Mouse (Mus musculus): ENCODE data around the gene Scel. TPM values are rescaled to one million over a fixed set of nuclear protein-coding genes. Genes with fewer than 3 reads are reported as not detected.
"Not testable (repeated sequence)": the region's sequence is repeated elsewhere in the genome, so short reads cannot be mapped to it uniquely, and the experiment has no call there.

Scel gene
- 0.09 and 0.26 TPM in 2 replicates for polyA plus RNA-seq (2016; fragmentation: Nextera tagmentation; extraction: Ambion mirVana)

- no peak within 1 kb of the TSS for H3K4me3 ChIP-seq
- H3K36me3 ChIP-seq, result no peaks in the 10 kb centered on the region
- ATAC-seq (ENCODE audit: low FRiP score, low read depth), result no peak; the same call in 1 of the 2 replicates
- H3K9ac ChIP-seq (replicated peaks), result no peak within 1 kb of the TSS
- peak within 1 kb of the TSS; percentile 31 for H3K4me2 ChIP-seq (replicated peaks)
- no peak within 1 kb of the TSS for H3K27ac ChIP-seq (replicated peaks)
- no peaks in the 10 kb centered on the region for H3K27me3 ChIP-seq
- no peaks in the 10 kb centered on the region for H3K9me3 ChIP-seq
- 19% methylated on average over 14 of the region's 14 CpGs for WGBS
- peaks cover 16% of the 10 kb centered on the region for H3K4me1 ChIP-seq
Measured at GRCm38 (mm10) chr14:103512802-103513472, at the start of gene Scel. TSS of gene Scel (plus strand) at chr14:103513342.

GRCm38 (mm10) chr14:103468691-103469463, 44.3 kb upstream of the Scel start:
- no peaks in the 10 kb centered on the region for H3K36me3 ChIP-seq
- H3K9ac ChIP-seq (replicated peaks), result no peak overlapping the region
- 85% methylated on average over 12 of the region's 12 CpGs for WGBS
- no peak overlapping the region for H3K4me3 ChIP-seq
- no peak overlapping the region for H3K4me2 ChIP-seq (replicated peaks)
- no peaks in the 10 kb centered on the region for H3K27me3 ChIP-seq
- H3K9me3 ChIP-seq, result no peaks in the 10 kb centered on the region
- peaks cover 18% of the 10 kb centered on the region; the same call in 1 of the 2 replicates for H3K4me1 ChIP-seq
- H3K27ac ChIP-seq (replicated peaks), result no peak overlapping the region
- ATAC-seq (ENCODE audit: low FRiP score, low read depth), result no peak

- H3K27me3 ChIP-seq, result no peaks in the 10 kb centered on the region
- H3K9me3 ChIP-seq, result no peaks in the 10 kb centered on the region
- peaks cover 18% of the 10 kb centered on the region; the same call in 1 of the 2 replicates for H3K4me1 ChIP-seq
- peak; percentile 66 for ATAC-seq (ENCODE audit: low FRiP score, low read depth)
- no peaks in the 10 kb centered on the region for H3K36me3 ChIP-seq
- H3K4me3 ChIP-seq, result no peak overlapping the region
- H3K27ac ChIP-seq (replicated peaks), result no peak overlapping the region
- 65% methylated on average over 12 of the region's 12 CpGs for WGBS
- no peak overlapping the region for H3K9ac ChIP-seq (replicated peaks)
- no peak overlapping the region for H3K4me2 ChIP-seq (replicated peaks)
Measured at GRCm38 (mm10) chr14:103469464-103470015, 43.6 kb upstream of the Scel start.

GRCm38 (mm10) chr14:103471074-103471778, 41.9 kb upstream of the Scel start:
- Histone ChIP-seq H3K4me2 (replicated peaks) (no peak overlapping the region), H3K4me3 (no peak overlapping the region), H3K4me1 (peaks cover 18% of the 10 kb centered on the region; the same call in 1 of the 2 replicates), H3K27ac (replicated peaks) (no peak overlapping the region), H3K9ac (replicated peaks) (no peak overlapping the region), H3K27me3 (no peaks in the 10 kb centered on the region), H3K9me3 (no peaks in the 10 kb centered on the region), H3K36me3 (no peaks in the 10 kb centered on the region)
- peak; percentile 10; the same call in 1 of the 2 replicates for ATAC-seq (ENCODE audit: low FRiP score, low read depth)
- 50% methylated on average over 3 of the region's 3 CpGs for WGBS

GRCm38 (mm10) chr14:103471806-103472553, 41.2 kb upstream of the Scel start:
- Histone ChIP-seq H3K4me1 (peaks cover 18% of the 10 kb centered on the region; the same call in 1 of the 2 replicates), H3K27ac (replicated peaks) (no peak overlapping the region), H3K36me3 (no peaks in the 10 kb centered on the region), H3K9me3 (no peaks in the 10 kb centered on the region), H3K9ac (replicated peaks) (no peak overlapping the region), H3K4me3 (no peak overlapping the region), H3K4me2 (replicated peaks) (no peak overlapping the region), H3K27me3 (no peaks in the 10 kb centered on the region)
- 61% methylated on average over 7 of the region's 7 CpGs for WGBS
- no peak for ATAC-seq (ENCODE audit: low FRiP score, low read depth)

GRCm38 (mm10) chr14:103472554-103472905, 40.6 kb upstream of the Scel start:
- Histone ChIP-seq H3K4me3 (no peak overlapping the region), H3K27ac (replicated peaks) (no peak overlapping the region), H3K27me3 (no peaks in the 10 kb centered on the region), H3K36me3 (no peaks in the 10 kb centered on the region), H3K4me1 (peaks cover 18% of the 10 kb centered on the region; the same call in 1 of the 2 replicates), H3K4me2 (replicated peaks) (no peak overlapping the region), H3K9ac (replicated peaks) (no peak overlapping the region), H3K9me3 (no peaks in the 10 kb centered on the region)
- ATAC-seq (ENCODE audit: low FRiP score, low read depth), result no peak
- 82% methylated on average over 2 of the region's 2 CpGs for WGBS

- peaks cover 16% of the 10 kb centered on the region; the same call in 1 of the 2 replicates for H3K4me1 ChIP-seq
- H3K4me3 ChIP-seq, result no peak overlapping the region
- no peak overlapping the region for H3K4me2 ChIP-seq (replicated peaks)
- H3K9me3 ChIP-seq, result no peaks in the 10 kb centered on the region
- 71% methylated on average over 7 of the region's 7 CpGs for WGBS
- H3K27ac ChIP-seq (replicated peaks), result no peak overlapping the region
- no peaks in the 10 kb centered on the region for H3K36me3 ChIP-seq
- no peak overlapping the region for H3K9ac ChIP-seq (replicated peaks)
- ATAC-seq (ENCODE audit: low FRiP score, low read depth), result no peak
- H3K27me3 ChIP-seq, result no peaks in the 10 kb centered on the region
Measured at GRCm38 (mm10) chr14:103475312-103475711, 37.8 kb upstream of the Scel start.

GRCm38 (mm10) chr14:103476232-103476631, 36.9 kb upstream of the Scel start:
- not testable (repeated sequence) for H3K27ac ChIP-seq (replicated peaks); H3K4me3 ChIP-seq; H3K4me2 ChIP-seq (replicated peaks); ATAC-seq (ENCODE audit: low FRiP score, low read depth); H3K9me3 ChIP-seq; H3K27me3 ChIP-seq; H3K9ac ChIP-seq (replicated peaks); H3K36me3 ChIP-seq
- WGBS, result 93% methylated on average over 3 of the region's 3 CpGs
- peaks cover 12% of the 10 kb centered on the region; the same call in 1 of the 2 replicates for H3K4me1 ChIP-seq

- H3K4me2 ChIP-seq (replicated peaks), result no peak overlapping the region
- no peak overlapping the region for H3K27ac ChIP-seq (replicated peaks)
- no peaks in the 10 kb centered on the region for H3K36me3 ChIP-seq
- H3K4me1 ChIP-seq, result peaks cover 1% of the 10 kb centered on the region; the same call in 1 of the 2 replicates
- no peak for ATAC-seq (ENCODE audit: low FRiP score, low read depth)
- no peaks in the 10 kb centered on the region for H3K27me3 ChIP-seq
- no peak overlapping the region for H3K9ac ChIP-seq (replicated peaks)
- 86% methylated on average over 3 of the region's 3 CpGs for WGBS
- no peaks in the 10 kb centered on the region for H3K9me3 ChIP-seq
- H3K4me3 ChIP-seq, result no peak overlapping the region
Measured at GRCm38 (mm10) chr14:103477281-103477680, 35.9 kb upstream of the Scel start.

GRCm38 (mm10) chr14:103477959-103478358, 35.2 kb upstream of the Scel start:
- ATAC-seq (ENCODE audit: low FRiP score, low read depth), result no peak
- WGBS, result 85% methylated on average over 2 of the region's 2 CpGs
- Histone ChIP-seq H3K36me3 (no peaks in the 10 kb centered on the region), H3K4me3 (no peak overlapping the region), H3K27ac (replicated peaks) (no peak overlapping the region), H3K4me2 (replicated peaks) (no peak overlapping the region), H3K4me1 (no peaks in the 10 kb centered on the region), H3K9ac (replicated peaks) (no peak overlapping the region), H3K9me3 (no peaks in the 10 kb centered on the region), H3K27me3 (no peaks in the 10 kb centered on the region)

- no peak overlapping the region for H3K4me2 ChIP-seq (replicated peaks)
- 72% methylated on average over 7 of the region's 7 CpGs for WGBS
- no peaks in the 10 kb centered on the region for H3K9me3 ChIP-seq
- H3K4me1 ChIP-seq, result no peaks in the 10 kb centered on the region
- H3K4me3 ChIP-seq, result no peak overlapping the region
- no peaks in the 10 kb centered on the region for H3K27me3 ChIP-seq
- H3K36me3 ChIP-seq, result no peaks in the 10 kb centered on the region
- ATAC-seq (ENCODE audit: low FRiP score, low read depth), result no peak
- no peak overlapping the region for H3K27ac ChIP-seq (replicated peaks)
- H3K9ac ChIP-seq (replicated peaks), result no peak overlapping the region
Measured at GRCm38 (mm10) chr14:103479446-103479845, 33.7 kb upstream of the Scel start.
